Mouse (Mus musculus) erythroblast, embryonic 14.5 days (primary cell): Measurements from ENCODE around the gene Trp73. TPM values are rescaled to one million over a fixed set of nuclear protein-coding genes. Genes with fewer than 3 reads are reported as not detected.

Experiments used
- H3K27me3 ChIP-seq: 2 replicates; pipeline ENCODE4 v1.6.1; 2012; ENCODE audit warnings: inconsistent platforms; ENCODE audit not compliant: control insufficient read depth
- H3K36me3 ChIP-seq: 2 replicates; pipeline ENCODE4 v1.6.1; 2012; ENCODE audit warnings: mild to moderate bottlenecking, inconsistent platforms; ENCODE audit not compliant: control insufficient read depth
- H3K4me1 ChIP-seq: 2 replicates; pipeline ENCODE4 v1.6.1; 2012; ENCODE audit warnings: inconsistent platforms; ENCODE audit not compliant: control insufficient read depth
- H3K4me3 ChIP-seq: replicated peaks from 2 replicates; pipeline ENCODE3; 2012; ENCODE audit warnings: moderate library complexity, mild to moderate bottlenecking, inconsistent platforms
- H3K9me3 ChIP-seq: 2 replicates; pipeline ENCODE4 v1.6.1; 2012; ENCODE audit warnings: low read length, inconsistent platforms, mixed read lengths; ENCODE audit not compliant: control insufficient read depth
- GATA1 ChIP-seq: IDR thresholded peaks from 2 replicates; pipeline ENCODE4 v1.6.1; 2012; ENCODE audit warnings: low read length, inconsistent platforms, mixed read lengths
- TAL1 ChIP-seq: IDR thresholded peaks from 3 replicates; pipeline ENCODE4 v1.6.1; 2012; ENCODE audit warnings: low read length, inconsistent platforms, mixed read lengths
- polyA plus RNA-seq: library from polyadenylated mRNA; stranded (reverse); fragments of >175 nt; gene quantifications from 2 replicates; pipeline ENCODE4 v1.2.3, GENCODE M21; 2012

The Trp73 gene
- polyA plus RNA-seq, 1 experiment, result 0.11 TPM

DNA sequence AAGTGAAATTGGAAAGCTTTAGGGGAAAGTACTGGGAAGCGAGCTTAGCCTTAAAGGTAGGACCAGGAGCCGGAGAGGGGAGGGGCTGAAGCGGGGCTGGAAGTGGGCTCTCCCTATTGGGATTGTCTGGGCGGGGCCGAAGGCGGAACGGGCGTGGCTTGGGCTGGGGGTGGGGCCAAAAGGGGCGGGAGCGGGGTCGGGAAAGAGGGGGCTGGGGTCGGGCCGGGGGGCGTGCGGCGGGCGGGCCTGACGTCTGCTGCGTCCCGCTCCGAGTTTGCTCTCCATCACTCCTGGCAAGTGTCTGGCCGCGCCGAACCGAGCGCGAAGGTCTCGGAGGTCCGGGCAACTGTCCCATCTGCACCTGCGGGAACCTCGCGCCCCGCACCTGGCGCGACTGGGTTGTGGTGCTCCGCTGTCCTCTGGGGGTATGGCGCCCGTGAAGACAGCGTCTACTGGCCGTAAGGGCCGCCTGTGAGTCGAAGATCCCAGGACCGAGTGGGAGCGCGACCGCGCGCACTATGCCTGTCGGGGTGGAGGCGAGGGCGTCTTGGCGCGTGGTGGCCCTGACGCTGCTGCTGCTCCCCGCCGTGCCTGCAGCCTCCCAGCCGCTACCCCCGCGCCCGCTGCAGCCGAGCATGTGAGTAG, 30.6 kb upstream of the Trp73 start, which contains the start of gene Megf6:
Gene Megf6 (plus strand): TSS at position 225 of the 645 bp plus-strand sequence.
- H3K4me3 ChIP-seq, result peak within 1 kb of the TSS; percentile 16
- H3K36me3 ChIP-seq, result no peaks in the 10 kb centered on the region
- peaks cover 63% of the 10 kb centered on the region for H3K27me3 ChIP-seq
- TF ChIP-seq GATA1 (no peak), TAL1 (no peak)
- peaks cover 2% of the 10 kb centered on the region; the same call in 1 of the 2 replicates for H3K4me1 ChIP-seq
- peaks cover 2% of the 10 kb centered on the region; the same call in 1 of the 2 replicates for H3K9me3 ChIP-seq

DNA sequence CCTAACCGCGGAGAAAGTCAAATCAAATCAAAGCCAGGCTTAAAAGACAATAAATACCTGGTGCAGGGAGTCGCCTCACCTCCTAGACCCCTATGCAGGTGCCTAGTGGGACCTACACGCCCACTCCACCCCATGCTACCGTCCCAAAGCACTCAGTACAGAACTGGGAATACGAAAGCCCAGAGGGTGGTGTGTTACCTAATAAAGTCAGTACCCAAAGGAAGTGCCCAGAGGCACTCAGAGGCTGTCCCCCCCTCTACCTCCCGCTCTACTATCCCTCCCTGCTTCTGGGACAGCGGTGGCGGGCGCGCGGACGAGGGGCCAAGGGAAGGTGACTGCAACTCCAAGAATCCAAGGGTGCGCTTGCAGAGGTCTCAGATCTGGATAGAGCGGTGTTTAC, 30.0 kb upstream of the Trp73 start:
- H3K36me3 ChIP-seq, result no peaks in the 10 kb centered on the region
- peaks cover 2% of the 10 kb centered on the region; the same call in 1 of the 2 replicates for H3K4me1 ChIP-seq
- TF ChIP-seq TAL1 (no peak), GATA1 (no peak)
- no peak overlapping the region for H3K4me3 ChIP-seq
- peaks cover 2% of the 10 kb centered on the region; the same call in 1 of the 2 replicates for H3K9me3 ChIP-seq
- H3K27me3 ChIP-seq, result peaks cover 63% of the 10 kb centered on the region

DNA sequence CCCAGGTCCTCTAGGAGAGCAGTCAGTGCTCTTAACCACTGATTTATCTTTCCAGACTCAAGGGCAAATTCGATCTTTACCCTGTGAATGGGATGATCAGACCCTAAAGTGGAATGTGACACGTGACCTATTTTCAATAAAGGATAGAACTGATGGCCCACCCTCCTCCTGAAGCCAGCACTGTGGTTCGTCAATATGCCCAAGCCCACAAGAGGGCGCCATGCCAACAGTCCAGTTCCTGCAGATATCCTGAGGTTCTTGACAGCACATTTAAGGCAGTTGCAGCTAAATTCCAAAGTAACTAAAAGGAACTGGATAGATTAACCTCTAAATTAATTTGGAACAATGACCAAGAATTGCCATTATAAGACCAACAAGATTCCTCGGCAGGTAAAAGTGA, 27.0 kb upstream of the Trp73 start:
- Histone ChIP-seq H3K27me3 (peaks cover 42% of the 10 kb centered on the region), H3K4me3 (no peak overlapping the region)

DNA sequence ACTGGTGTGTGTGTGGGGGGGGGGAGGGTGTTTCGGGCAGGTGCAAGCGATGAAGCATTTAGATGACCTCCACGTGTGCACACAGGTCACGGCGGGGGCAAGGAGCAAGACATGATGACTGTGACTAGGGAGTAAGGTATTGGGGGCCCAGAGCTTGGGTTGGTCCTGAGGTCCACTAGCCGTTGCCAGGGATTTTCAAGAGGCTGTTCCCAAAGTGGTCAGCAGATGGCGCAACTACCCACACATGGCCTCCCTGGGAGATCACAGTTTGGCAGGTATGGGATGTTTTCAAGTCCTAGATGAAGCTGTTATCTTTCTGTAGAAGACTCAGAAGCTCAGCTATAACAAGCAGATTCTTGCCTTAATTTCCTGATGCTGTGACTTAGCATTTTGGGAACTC, 23.3 kb upstream of the Trp73 start:
- TF ChIP-seq GATA1, result no peak
- no peak for TF ChIP-seq TAL1
- H3K4me3 ChIP-seq, result no peak overlapping the region
- peaks cover 4% of the 10 kb centered on the region for H3K27me3 ChIP-seq
- peaks cover 17% of the 10 kb centered on the region for H3K36me3 ChIP-seq
- H3K4me1 ChIP-seq, result peaks cover 49% of the 10 kb centered on the region
- H3K9me3 ChIP-seq, result 0 out of 2 replicates have a peak, but pooled peaks cover 2% of the 10 kb centered on the region

More for the DNA sequence above, 27.0 kb upstream of the Trp73 start:
- H3K36me3 ChIP-seq, result no peaks in the 10 kb centered on the region; the same call in 1 of the 2 replicates
- TF ChIP-seq GATA1, result no peak
- no peak for TF ChIP-seq TAL1
- peaks cover 2% of the 10 kb centered on the region; the same call in 1 of the 2 replicates for H3K9me3 ChIP-seq
- peaks cover 24% of the 10 kb centered on the region for H3K4me1 ChIP-seq

DNA sequence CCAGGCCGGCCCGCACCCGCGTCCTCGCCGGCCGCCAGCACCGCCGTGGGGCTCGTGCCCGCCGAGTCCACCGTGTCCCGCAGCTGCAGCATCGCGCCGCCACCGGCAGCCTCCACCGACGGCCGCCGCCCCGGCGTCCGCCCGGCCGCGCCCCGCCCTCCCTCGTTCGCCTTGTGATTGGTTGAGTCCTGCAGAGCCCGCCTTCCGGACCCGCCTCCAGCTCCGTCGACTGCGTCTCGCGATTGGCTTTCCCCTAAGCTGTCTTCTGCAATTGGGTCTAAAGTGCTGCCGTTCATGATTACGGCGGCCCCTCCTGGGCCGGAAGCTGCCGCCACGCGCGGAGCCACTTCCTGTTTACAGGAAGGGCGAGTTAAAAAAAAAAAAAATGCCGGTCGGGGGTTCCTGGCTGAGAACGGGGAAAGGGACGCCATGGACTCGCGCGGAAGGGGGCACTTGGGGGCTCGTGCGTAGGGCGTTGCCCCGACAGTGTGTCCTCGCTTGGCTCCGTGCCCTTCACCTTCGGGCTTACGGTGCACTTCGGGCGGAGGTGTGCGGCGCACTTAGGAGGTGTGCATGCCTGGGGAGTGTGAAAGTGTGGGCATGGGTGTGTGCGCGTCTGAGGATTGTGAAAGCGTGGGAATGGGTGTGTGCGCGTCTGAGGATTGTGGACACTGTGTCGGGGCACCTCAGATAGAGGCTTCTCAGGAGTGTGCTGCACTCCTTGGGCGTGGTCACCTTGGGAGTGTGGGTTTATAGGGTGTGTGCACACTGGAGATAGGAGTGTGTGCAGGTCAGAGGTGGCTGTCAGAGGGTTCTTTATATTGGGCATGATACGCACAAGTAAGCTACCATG, 20.8 kb upstream of the Trp73 start, which contains the start of gene Tprgl:
Gene Tprgl (minus strand): TSS at position 129 of the 853 bp plus-strand sequence.
- Histone ChIP-seq H3K9me3 (0 out of 2 replicates have a peak, but pooled peaks cover 2% of the 10 kb centered on the region), H3K27me3 (no peaks in the 10 kb centered on the region), H3K4me1 (peaks cover 64% of the 10 kb centered on the region), H3K4me3 (peak within 1 kb of the TSS; percentile 89), H3K36me3 (peaks cover 42% of the 10 kb centered on the region)
- TF ChIP-seq TAL1, result peak; percentile 72
- TF ChIP-seq GATA1, result peak; percentile 78

DNA sequence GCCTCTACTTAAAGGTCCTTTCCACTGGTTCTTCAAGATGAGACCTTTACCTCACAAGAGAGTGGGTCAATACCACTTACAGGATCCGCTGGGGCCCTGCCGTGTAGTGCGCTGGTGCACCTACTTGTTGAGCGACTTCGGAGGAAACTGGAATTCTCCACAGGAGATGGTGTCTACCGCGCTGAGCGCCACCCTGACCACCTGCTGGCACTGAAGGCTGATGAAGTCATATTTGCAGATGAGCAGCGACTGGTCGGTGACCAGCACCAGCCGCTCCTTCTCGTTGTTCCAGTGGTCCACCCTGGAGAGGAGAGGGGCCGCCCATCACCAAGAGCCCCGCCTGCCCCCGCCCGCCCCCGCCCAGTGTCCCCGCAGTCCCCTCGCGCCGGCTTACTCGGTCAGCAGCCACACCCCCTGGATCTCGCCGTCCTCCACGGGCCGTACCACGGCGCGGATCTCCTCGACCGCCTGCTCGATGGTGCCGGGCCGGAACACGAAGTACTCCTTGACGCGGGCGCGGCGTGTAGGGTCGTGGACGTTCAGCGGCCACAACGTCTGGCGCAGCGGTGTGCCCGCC, 20.0 kb upstream of the Trp73 start:
- peak overlapping the region; percentile 89 for H3K4me3 ChIP-seq
- H3K4me1 ChIP-seq, result peaks cover 67% of the 10 kb centered on the region
- peaks cover 49% of the 10 kb centered on the region for H3K36me3 ChIP-seq
- TF ChIP-seq GATA1, result no peak
- TF ChIP-seq TAL1, result no peak
- 0 out of 2 replicates have a peak, but pooled peaks cover 2% of the 10 kb centered on the region for H3K9me3 ChIP-seq
- no peaks in the 10 kb centered on the region for H3K27me3 ChIP-seq

DNA sequence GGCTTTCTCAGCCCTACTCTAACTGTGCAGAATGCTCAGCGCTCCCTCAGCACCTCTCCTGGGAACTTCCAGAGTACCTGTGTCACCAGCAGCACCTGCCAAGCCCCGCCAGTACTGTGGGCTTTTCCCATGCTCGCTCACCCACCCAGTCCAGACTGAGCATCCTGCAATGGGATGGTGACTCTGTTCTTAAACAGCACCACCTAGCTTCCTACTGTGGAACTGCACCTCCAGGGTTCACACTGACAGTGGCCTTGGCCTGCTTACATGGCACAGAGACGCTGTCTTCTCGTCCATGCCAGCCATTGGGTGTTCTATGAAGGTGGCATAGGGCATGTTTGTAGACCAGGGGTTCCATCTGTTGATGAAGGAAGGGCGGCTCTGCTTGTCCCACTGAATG, 19.0 kb upstream of the Trp73 start:
- TF ChIP-seq TAL1 (no peak), GATA1 (no peak)
- Histone ChIP-seq H3K36me3 (peaks cover 60% of the 10 kb centered on the region), H3K27me3 (no peaks in the 10 kb centered on the region), H3K4me1 (peaks cover 68% of the 10 kb centered on the region), H3K4me3 (peak overlapping the region; percentile 89), H3K9me3 (0 out of 2 replicates have a peak, but pooled peaks cover 2% of the 10 kb centered on the region)

DNA sequence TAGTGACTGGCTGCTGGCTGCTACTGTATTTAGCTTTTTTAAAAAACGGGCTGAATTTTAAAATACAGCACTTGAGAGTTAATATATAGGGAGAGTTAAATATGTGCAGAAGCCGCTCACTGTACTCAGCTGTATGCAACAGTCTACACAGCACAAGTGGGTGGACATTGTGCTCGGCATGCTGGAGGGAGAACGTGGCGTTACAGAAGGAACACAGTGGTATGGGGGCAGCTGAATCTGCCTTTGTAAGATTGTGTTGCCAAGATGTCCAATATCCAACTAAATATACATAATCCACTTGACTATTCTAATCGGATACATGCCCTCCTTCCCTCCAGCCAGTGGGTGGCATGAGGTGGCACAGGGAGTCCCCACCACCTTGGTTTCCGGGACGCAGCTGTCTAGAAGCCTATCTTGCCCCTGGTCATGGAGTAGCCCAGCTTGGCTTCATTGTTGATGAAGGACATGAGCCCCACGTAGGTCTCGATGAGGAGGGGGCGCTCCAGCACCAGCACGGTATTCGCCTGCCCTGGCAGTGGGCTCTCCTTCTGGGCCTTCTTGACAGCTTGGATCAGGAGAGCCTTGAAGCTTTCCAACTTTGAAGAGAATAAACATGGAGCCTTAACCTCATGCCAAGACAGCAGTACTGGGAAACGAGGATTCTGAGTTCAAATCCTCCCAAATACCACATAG, 18.1 kb upstream of the Trp73 start:
- H3K4me3 ChIP-seq, result no peak overlapping the region
- peaks cover 59% of the 10 kb centered on the region for H3K4me1 ChIP-seq
- TF ChIP-seq TAL1 (no peak), GATA1 (no peak)
- H3K9me3 ChIP-seq, result 0 out of 2 replicates have a peak, but pooled peaks cover 2% of the 10 kb centered on the region
- peaks cover 67% of the 10 kb centered on the region for H3K36me3 ChIP-seq
- H3K27me3 ChIP-seq, result no peaks in the 10 kb centered on the region
